Mouse (Mus musculus): ENCODE results near the gene Tmem236. TPM values are rescaled to one million over a fixed set of nuclear protein-coding genes. Genes with fewer than 3 reads are reported as not detected.

Tmem236 gene
- polyA plus RNA-seq, 1 experiment: 0.25 TPM

- TF ChIP-seq CTCF (IDR thresholded peaks at IDR 0.05; ENCODE audit: borderline replicate concordance, insufficient read depth, low read depth, low read length) (no peak), POLR2A (IDR thresholded peaks at IDR 0.05; ENCODE audit: borderline replicate concordance, insufficient read depth, low read length) (no peak)
- no peaks in the 10 kb centered on the region for H3K4me1 ChIP-seq (ENCODE audit: control insufficient read depth, insufficient read depth, low read length)
- H3K4me3 ChIP-seq (replicated peaks; ENCODE audit: insufficient read depth, low read depth, low read length): no peak overlapping the region
- no peaks in the 10 kb centered on the region for H3K27me3 ChIP-seq (ENCODE audit: control insufficient read depth, insufficient read depth, low read length)
- 94% methylated on average over 4 of the region's 4 CpGs for WGBS
- H3K27ac ChIP-seq (ENCODE audit: insufficient read depth, low read length): no peak overlapping the region
- DNase-seq: no peak
These were observed 62.6 kb downstream of the Tmem236 start for GRCm38 (mm10) chr2:14236920-14237319.

- DNase-seq: no peak
These were observed 63.4 kb downstream of the Tmem236 start for GRCm38 (mm10) chr2:14237723-14238122.

DNA sequence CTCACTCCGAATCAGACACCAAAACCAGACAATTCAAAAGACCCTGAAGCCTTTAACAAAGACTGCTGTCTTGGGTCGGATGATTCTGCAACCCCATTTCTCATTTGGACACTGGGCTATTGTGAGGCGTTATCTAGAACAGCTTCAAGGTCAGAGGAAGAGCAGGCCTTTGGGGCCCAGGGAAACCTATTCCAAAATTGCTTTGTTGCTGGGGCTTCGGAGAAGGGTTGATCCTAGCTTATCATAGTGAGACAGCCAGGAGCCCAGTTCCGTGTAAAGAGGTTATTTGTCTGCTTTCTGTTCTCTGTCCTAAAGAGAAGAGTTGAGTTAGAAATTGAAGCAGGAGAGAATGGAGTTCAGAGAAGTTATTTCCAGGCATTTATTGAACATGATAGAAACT is 64.8 kb downstream of the Tmem236 start:
- Histone ChIP-seq H3K27me3 (ENCODE audit: control insufficient read depth, insufficient read depth, low read length) (no peaks in the 10 kb centered on the region), H3K4me1 (ENCODE audit: control insufficient read depth, insufficient read depth, low read length) (no peaks in the 10 kb centered on the region), H3K4me3 (replicated peaks; ENCODE audit: insufficient read depth, low read depth, low read length) (no peak overlapping the region), H3K27ac (ENCODE audit: insufficient read depth, low read length) (no peak overlapping the region)
- DNase-seq: no peak
- 75% methylated on average over 5 of the region's 5 CpGs for whole genome bisulfite sequencing
- no peak for TF ChIP-seq CTCF (IDR thresholded peaks at IDR 0.05; ENCODE audit: borderline replicate concordance, insufficient read depth, low read depth, low read length)
- no peak for TF ChIP-seq POLR2A (IDR thresholded peaks at IDR 0.05; ENCODE audit: borderline replicate concordance, insufficient read depth, low read length)

More at GRCm38 (mm10) chr2:14237723-14238122, 63.4 kb downstream of the Tmem236 start:
- Histone ChIP-seq H3K27ac (ENCODE audit: insufficient read depth, low read length) (no peak overlapping the region), H3K4me1 (ENCODE audit: control insufficient read depth, insufficient read depth, low read length) (no peaks in the 10 kb centered on the region), H3K4me3 (replicated peaks; ENCODE audit: insufficient read depth, low read depth, low read length) (no peak overlapping the region), H3K27me3 (ENCODE audit: control insufficient read depth, insufficient read depth, low read length) (no peaks in the 10 kb centered on the region)
- no peak for TF ChIP-seq CTCF (IDR thresholded peaks at IDR 0.05; ENCODE audit: borderline replicate concordance, insufficient read depth, low read depth, low read length)
- no peak for TF ChIP-seq POLR2A (IDR thresholded peaks at IDR 0.05; ENCODE audit: borderline replicate concordance, insufficient read depth, low read length)
- 32% methylated on average over 4 of the region's 4 CpGs for WGBS

- Histone ChIP-seq H3K27me3 (ENCODE audit: control insufficient read depth, insufficient read depth, low read length) (no peaks in the 10 kb centered on the region), H3K27ac (ENCODE audit: insufficient read depth, low read length) (no peak overlapping the region), H3K4me3 (replicated peaks; ENCODE audit: insufficient read depth, low read depth, low read length) (no peak overlapping the region), H3K4me1 (ENCODE audit: control insufficient read depth, insufficient read depth, low read length) (no peaks in the 10 kb centered on the region)
- 88% methylated on average over 5 of the region's 5 CpGs for WGBS
- no peak for DNase-seq
- TF ChIP-seq CTCF (IDR thresholded peaks at IDR 0.05; ENCODE audit: borderline replicate concordance, insufficient read depth, low read depth, low read length): no peak
These were observed 69.8 kb downstream of the Tmem236 start for GRCm38 (mm10) chr2:14244157-14244556.

DNA sequence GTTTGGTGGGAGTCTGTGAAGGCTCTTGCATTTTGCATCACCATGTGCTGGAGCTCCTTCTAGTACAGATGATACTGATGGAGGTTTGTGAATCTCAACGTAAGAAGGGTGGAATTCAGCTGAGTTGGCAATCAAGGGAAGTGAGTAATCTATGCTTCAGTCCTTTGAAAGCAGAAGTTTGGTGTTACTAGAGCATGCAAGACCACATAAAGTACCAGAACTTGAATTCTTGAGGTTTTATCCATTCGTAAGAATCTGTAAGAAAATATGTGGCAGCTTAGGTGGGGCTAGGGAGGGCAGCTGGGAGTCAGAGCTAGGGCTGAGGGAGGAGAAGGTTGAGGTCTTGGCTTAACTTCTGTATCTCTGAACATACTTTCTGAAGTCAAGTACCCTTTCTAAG is 70.3 kb downstream of the Tmem236 start:
- 93% methylated on average over 2 of the region's 2 CpGs for WGBS

DNA sequence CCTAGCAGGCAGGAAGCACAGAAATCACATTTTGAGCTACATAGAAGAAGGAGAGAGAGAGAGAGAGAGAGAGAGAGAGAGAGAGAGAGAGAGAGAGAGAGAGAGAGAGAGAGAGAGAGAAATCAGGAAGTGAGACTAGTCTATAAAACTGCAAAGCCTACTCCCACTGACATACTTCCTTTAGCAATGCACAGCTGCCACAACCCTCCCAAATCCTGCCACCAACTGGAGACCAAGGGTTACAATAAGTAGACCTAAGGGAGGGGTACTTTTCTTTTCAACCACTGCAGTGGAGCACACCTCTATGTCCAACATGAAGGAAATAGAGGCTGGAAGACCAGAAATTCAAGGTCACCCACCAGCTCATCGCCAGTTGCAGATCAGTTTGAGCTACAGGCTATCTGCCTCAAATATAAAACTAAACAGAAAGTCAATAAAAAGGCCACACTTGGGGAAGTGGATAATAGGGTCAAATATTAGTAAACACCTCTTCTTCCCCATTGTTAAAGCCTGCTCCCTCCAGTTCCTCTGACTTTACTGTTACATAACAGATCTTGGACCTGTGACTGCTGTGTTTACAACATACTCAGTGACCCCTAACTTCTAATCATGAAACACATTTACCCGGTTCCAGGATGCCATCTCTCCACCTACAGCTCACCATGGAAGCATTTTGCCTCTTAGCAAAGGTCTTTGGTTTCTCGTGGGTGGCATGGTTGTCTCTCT is 75.7 kb downstream of the Tmem236 start:
- 74% methylated on average over 3 of the region's 3 CpGs for WGBS
- no peaks in the 10 kb centered on the region for H3K27me3 ChIP-seq (ENCODE audit: control insufficient read depth, insufficient read depth, low read length)
- TF ChIP-seq POLR2A (IDR thresholded peaks at IDR 0.05; ENCODE audit: borderline replicate concordance, insufficient read depth, low read length) (no peak), CTCF (IDR thresholded peaks at IDR 0.05; ENCODE audit: borderline replicate concordance, insufficient read depth, low read depth, low read length) (no peak)
- H3K4me3 ChIP-seq (replicated peaks; ENCODE audit: insufficient read depth, low read depth, low read length): no peak overlapping the region
- H3K27ac ChIP-seq (ENCODE audit: insufficient read depth, low read length): no peak overlapping the region
- no peak for DNase-seq
- H3K4me1 ChIP-seq (ENCODE audit: control insufficient read depth, insufficient read depth, low read length): no peaks in the 10 kb centered on the region

More for the DNA sequence above, 70.3 kb downstream of the Tmem236 start:
- TF ChIP-seq POLR2A (IDR thresholded peaks at IDR 0.05; ENCODE audit: borderline replicate concordance, insufficient read depth, low read length) (no peak), CTCF (IDR thresholded peaks at IDR 0.05; ENCODE audit: borderline replicate concordance, insufficient read depth, low read depth, low read length) (no peak)
- Histone ChIP-seq H3K27ac (ENCODE audit: insufficient read depth, low read length) (no peak overlapping the region), H3K27me3 (ENCODE audit: control insufficient read depth, insufficient read depth, low read length) (no peaks in the 10 kb centered on the region), H3K4me3 (replicated peaks; ENCODE audit: insufficient read depth, low read depth, low read length) (no peak overlapping the region), H3K4me1 (ENCODE audit: control insufficient read depth, insufficient read depth, low read length) (no peaks in the 10 kb centered on the region)
- DNase-seq: no peak

DNA sequence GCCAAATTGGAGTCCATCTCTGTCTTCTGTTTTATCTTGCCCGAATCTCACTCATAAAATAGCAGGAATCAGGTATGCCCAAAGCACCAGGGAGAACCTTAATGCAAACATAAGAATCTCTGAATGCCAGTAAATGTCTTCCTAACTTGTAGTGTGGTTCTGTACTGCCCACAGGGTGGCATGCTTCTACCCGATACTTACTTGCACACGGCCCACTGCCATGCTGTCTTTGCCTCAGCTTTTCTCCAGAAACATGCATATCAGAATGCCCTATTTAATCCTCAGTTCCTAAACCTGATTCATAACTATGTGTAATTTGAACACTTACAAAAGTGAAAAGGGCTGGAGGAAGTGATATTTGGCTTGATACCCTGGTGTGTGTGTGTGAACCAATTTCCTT is 77.6 kb downstream of the Tmem236 start:
- TF ChIP-seq CTCF (IDR thresholded peaks at IDR 0.05; ENCODE audit: borderline replicate concordance, insufficient read depth, low read depth, low read length) (no peak), POLR2A (IDR thresholded peaks at IDR 0.05; ENCODE audit: borderline replicate concordance, insufficient read depth, low read length) (no peak)
- DNase-seq: no peak
- H3K4me1 ChIP-seq (ENCODE audit: control insufficient read depth, insufficient read depth, low read length): no peaks in the 10 kb centered on the region
- H3K4me3 ChIP-seq (replicated peaks; ENCODE audit: insufficient read depth, low read depth, low read length): no peak overlapping the region
- 51% methylated on average over 3 of the region's 3 CpGs for WGBS
- H3K27ac ChIP-seq (ENCODE audit: insufficient read depth, low read length): no peak overlapping the region
- H3K27me3 ChIP-seq (ENCODE audit: control insufficient read depth, insufficient read depth, low read length): no peaks in the 10 kb centered on the region

DNA sequence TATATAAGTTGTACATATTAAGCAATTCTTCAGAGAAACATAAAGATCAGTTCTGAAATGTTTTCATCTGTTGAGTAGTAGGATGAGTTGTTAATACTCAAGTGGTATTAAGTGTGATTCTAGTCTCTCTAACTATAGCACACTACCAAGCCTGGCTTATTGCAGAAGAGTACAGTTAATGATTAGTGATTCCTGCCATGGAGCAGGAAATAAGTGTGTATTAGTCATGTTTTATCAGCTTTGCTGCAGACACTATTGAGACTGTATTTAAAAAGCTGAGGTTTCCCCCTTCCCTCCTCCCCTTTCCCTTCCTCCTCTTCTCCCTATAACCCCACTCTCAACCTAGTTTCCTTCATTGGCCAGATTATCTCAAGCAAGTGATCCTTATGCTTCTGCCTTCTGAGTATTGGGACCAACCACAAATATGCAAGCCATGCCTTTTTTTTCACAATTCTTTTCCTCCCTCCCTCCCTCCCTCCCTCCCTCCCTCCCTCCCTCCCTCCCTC is 84.1 kb downstream of the Tmem236 start:
- Histone ChIP-seq H3K4me3 (replicated peaks; ENCODE audit: insufficient read depth, low read depth, low read length) (no peak overlapping the region), H3K27ac (ENCODE audit: insufficient read depth, low read length) (no peak overlapping the region), H3K27me3 (ENCODE audit: control insufficient read depth, insufficient read depth, low read length) (no peaks in the 10 kb centered on the region), H3K4me1 (ENCODE audit: control insufficient read depth, insufficient read depth, low read length) (no peaks in the 10 kb centered on the region)
- no peak for TF ChIP-seq CTCF (IDR thresholded peaks at IDR 0.05; ENCODE audit: borderline replicate concordance, insufficient read depth, low read depth, low read length)
- TF ChIP-seq POLR2A (IDR thresholded peaks at IDR 0.05; ENCODE audit: borderline replicate concordance, insufficient read depth, low read length): no peak
- no peak for DNase-seq
